Mouse (Mus musculus): ENCODE data around the gene Scnn1g. TPM values are rescaled to one million over a fixed set of nuclear protein-coding genes. Genes with fewer than 3 reads are reported as not detected.

The Scnn1g gene
- polyA plus RNA-seq, 1 experiment = 1.3 TPM

DNA sequence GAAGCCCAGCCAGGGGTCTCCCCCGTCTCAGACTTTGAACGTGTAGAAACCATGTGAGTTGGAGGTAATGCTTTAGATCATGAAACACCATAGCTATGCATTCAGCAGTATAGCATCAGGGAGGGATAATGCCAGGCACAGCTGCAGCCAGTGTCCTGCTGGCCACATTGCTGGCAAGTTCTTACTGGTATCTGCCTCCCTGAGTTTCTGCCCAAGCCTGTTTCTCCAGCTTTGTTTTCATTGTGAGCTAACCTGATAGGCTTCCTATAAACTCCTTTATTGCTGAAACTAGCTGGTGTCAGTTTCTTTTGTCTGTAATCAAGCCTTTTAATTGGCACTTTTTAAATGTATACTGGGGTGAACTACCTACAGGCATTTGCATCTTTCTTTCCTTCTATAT, 23.1 kb upstream of the Scnn1g start:
- TF ChIP-seq CTCF (IDR thresholded peaks at IDR 0.05; ENCODE audit: borderline replicate concordance, control insufficient read depth, extremely low read depth, insufficient read depth, low read length, poor library complexity) (no peak), POLR2A (IDR thresholded peaks at IDR 0.05; ENCODE audit: control insufficient read depth, extremely low read depth, insufficient read depth, low read length, poor library complexity) (no peak)
- Histone ChIP-seq H3K36me3 (ENCODE audit: control insufficient read depth, insufficient read depth, low read length) (no peaks in the 10 kb centered on the region), H3K27ac (ENCODE audit: control insufficient read depth, insufficient read depth, low read length) (no peak overlapping the region), H3K27me3 (ENCODE audit: control insufficient read depth, insufficient read depth, low read length) (no peaks in the 10 kb centered on the region), H3K4me3 (ENCODE audit: control insufficient read depth, insufficient read depth, low read length) (no peak overlapping the region), H3K4me1 (replicated peaks; ENCODE audit: control insufficient read depth, insufficient read depth, low read length) (peaks cover 8% of the 10 kb centered on the region)
- DNase-seq = no peak
- 54% methylated on average over 2 of the region's 2 CpGs for WGBS

DNA sequence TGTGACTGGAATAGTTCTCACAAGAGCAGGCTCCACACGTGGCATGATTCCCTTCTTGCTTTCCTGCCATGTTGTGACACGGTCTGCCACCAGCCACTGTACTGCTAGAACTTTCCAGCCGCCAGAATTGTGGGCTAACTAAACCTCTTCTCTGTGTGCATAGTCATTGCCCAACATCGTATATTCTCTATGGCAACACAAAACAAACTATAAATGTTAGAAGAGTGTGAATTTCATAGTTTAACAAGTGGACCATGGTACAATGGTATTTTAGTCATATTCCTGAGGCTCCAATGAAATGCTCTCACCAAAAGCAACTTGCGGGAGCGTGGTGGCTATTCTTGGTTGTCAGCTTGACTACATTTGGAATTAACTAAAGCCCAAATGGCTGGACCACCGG, 17.2 kb upstream of the Scnn1g start:
- no peak for DNase-seq

DNA sequence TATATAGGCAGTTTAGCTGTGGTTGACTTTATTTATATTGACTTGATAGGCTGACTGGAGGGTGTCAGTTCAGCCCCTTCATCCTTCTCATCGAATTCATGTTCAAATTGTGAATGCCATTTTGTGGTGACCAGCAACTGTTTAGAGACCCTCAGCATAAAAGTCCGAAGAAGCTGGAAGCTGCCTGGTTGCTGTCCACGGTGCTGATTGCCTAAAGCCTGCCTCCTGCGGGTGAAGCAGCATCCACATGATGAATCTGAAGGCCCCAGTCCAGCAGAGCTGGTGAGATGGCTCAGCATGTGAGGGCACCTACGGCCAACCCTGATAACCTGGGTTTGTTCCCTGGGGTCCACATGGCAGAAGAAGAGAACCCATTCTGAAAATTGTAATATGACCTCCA, 4.1 kb upstream of the Scnn1g start:
- Histone ChIP-seq H3K4me3 (ENCODE audit: control insufficient read depth, insufficient read depth, low read length) (no peak overlapping the region), H3K4me1 (replicated peaks; ENCODE audit: control insufficient read depth, insufficient read depth, low read length) (no peaks in the 10 kb centered on the region), H3K36me3 (ENCODE audit: control insufficient read depth, insufficient read depth, low read length) (no peaks in the 10 kb centered on the region), H3K27me3 (ENCODE audit: control insufficient read depth, insufficient read depth, low read length) (no peaks in the 10 kb centered on the region), H3K27ac (ENCODE audit: control insufficient read depth, insufficient read depth, low read length) (no peak overlapping the region)
- no peak for TF ChIP-seq POLR2A (IDR thresholded peaks at IDR 0.05; ENCODE audit: control insufficient read depth, extremely low read depth, insufficient read depth, low read length, poor library complexity)
- no peak for TF ChIP-seq CTCF (IDR thresholded peaks at IDR 0.05; ENCODE audit: borderline replicate concordance, control insufficient read depth, extremely low read depth, insufficient read depth, low read length, poor library complexity)
- DNase-seq = peak; percentile 26
- WGBS = 18% methylated on average over 5 of the region's 5 CpGs

More for the DNA sequence above, 17.2 kb upstream of the Scnn1g start:
- no peak for TF ChIP-seq CTCF (IDR thresholded peaks at IDR 0.05; ENCODE audit: borderline replicate concordance, control insufficient read depth, extremely low read depth, insufficient read depth, low read length, poor library complexity)
- TF ChIP-seq POLR2A (IDR thresholded peaks at IDR 0.05; ENCODE audit: control insufficient read depth, extremely low read depth, insufficient read depth, low read length, poor library complexity) = no peak
- Histone ChIP-seq H3K27ac (ENCODE audit: control insufficient read depth, insufficient read depth, low read length) (no peak overlapping the region), H3K36me3 (ENCODE audit: control insufficient read depth, insufficient read depth, low read length) (no peaks in the 10 kb centered on the region), H3K4me1 (replicated peaks; ENCODE audit: control insufficient read depth, insufficient read depth, low read length) (no peaks in the 10 kb centered on the region), H3K4me3 (ENCODE audit: control insufficient read depth, insufficient read depth, low read length) (no peak overlapping the region), H3K27me3 (ENCODE audit: control insufficient read depth, insufficient read depth, low read length) (no peaks in the 10 kb centered on the region)
- WGBS = 71% methylated on average over 7 of the region's 7 CpGs

DNA sequence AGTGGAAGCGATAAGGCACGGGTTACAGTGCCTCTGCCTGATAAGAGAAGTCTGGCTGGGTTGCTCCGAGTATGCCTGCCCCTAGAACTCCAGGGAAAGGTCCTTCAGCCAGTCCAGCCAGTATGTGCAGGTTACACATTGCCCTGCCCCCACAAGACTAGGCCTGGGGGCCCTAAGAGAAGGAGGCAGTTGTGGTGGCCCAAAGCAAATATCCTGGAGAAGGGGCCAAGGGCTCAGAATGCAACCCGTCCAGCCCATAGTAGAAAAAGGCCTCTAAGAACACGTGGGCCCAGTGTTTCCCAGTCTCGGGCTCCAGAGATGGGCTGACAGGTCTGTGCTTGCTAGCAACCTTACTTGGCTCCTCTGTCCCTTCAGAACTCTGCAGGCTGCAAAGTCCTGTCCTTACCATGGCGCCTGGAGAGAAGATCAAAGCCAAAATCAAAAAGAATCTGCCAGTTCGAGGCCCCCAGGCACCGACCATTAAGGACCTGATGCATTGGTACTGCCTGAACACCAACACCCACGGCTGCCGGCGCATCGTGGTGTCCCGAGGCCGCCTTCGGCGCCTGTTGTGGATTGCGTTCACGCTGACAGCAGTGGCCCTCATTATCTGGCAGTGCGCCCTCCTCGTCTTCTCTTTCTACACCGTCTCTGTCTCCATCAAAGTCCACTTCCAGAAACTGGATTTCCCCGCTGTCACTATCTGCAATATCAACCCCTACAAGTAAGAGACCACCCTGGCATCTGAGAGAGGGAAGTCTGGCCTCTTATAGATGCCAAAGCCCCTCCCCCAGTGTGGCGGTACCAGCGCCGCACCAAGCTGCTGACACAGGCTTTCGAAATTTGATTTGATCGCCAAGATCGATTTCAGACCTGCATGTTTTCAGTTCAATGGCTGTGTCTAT, 3.5 kb downstream of the Scnn1g start:
- Histone ChIP-seq H3K4me1 (replicated peaks; ENCODE audit: control insufficient read depth, insufficient read depth, low read length) (no peaks in the 10 kb centered on the region), H3K27me3 (ENCODE audit: control insufficient read depth, insufficient read depth, low read length) (no peaks in the 10 kb centered on the region), H3K27ac (ENCODE audit: control insufficient read depth, insufficient read depth, low read length) (no peak overlapping the region), H3K4me3 (ENCODE audit: control insufficient read depth, insufficient read depth, low read length) (no peak overlapping the region), H3K36me3 (ENCODE audit: control insufficient read depth, insufficient read depth, low read length) (no peaks in the 10 kb centered on the region)
- TF ChIP-seq POLR2A (IDR thresholded peaks at IDR 0.05; ENCODE audit: control insufficient read depth, extremely low read depth, insufficient read depth, low read length, poor library complexity) (no peak), CTCF (IDR thresholded peaks at IDR 0.05; ENCODE audit: borderline replicate concordance, control insufficient read depth, extremely low read depth, insufficient read depth, low read length, poor library complexity) (no peak)
- DNase-seq = no peak
- WGBS = 69% methylated on average over 29 of the region's 29 CpGs

DNA sequence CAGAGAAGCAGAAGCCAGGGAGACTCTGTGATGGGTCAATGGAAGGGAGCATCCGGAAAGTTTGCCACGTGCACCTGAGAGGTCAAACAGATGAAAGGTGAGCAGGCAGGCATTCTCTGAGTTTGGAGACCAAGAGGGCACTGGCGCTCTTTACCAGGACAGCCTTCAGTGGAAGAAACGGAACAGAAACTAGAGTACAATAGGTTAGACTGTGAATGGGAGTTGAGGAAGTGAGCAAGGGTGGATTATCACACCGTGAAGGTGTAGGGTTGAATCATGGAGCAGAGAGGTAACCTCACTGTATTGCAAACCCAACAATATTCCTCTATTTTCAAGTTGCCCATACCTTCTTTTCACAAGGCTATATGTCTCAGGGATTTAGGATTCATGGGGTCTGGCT, 16.0 kb downstream of the Scnn1g start:
- WGBS = 80% methylated on average over 5 of the region's 5 CpGs

DNA sequence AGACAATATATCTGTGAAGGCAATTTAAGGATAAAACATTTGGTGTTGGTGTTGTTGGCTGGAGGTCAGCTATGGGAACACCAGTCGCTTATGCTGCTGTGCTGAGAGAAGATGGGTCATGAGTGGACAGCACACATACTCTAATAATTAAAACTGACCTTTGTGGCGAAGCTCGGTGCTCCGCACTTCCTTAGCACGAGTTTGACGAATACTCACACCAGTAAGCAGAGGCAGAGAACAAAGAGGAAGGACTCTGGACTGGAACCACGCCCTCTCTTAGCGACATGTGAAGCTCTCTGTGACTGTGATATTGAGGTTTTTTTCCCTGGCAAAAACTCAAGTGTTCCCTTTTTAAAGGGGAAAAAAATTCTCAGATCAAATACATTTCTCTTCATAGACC, 20.5 kb downstream of the Scnn1g start:
- no peak overlapping the region for H3K4me3 ChIP-seq (ENCODE audit: control insufficient read depth, insufficient read depth, low read length)
- DNase-seq = no peak
- no peaks in the 10 kb centered on the region for H3K4me1 ChIP-seq (replicated peaks; ENCODE audit: control insufficient read depth, insufficient read depth, low read length)
- WGBS = 19% methylated on average over 8 of the region's 8 CpGs
- TF ChIP-seq CTCF (IDR thresholded peaks at IDR 0.05; ENCODE audit: borderline replicate concordance, control insufficient read depth, extremely low read depth, insufficient read depth, low read length, poor library complexity) (no peak), POLR2A (IDR thresholded peaks at IDR 0.05; ENCODE audit: control insufficient read depth, extremely low read depth, insufficient read depth, low read length, poor library complexity) (no peak)
- no peaks in the 10 kb centered on the region for H3K27me3 ChIP-seq (ENCODE audit: control insufficient read depth, insufficient read depth, low read length)
- H3K27ac ChIP-seq (ENCODE audit: control insufficient read depth, insufficient read depth, low read length) = no peak overlapping the region
- no peaks in the 10 kb centered on the region for H3K36me3 ChIP-seq (ENCODE audit: control insufficient read depth, insufficient read depth, low read length)

More for the DNA sequence above, 16.0 kb downstream of the Scnn1g start:
- TF ChIP-seq POLR2A (IDR thresholded peaks at IDR 0.05; ENCODE audit: control insufficient read depth, extremely low read depth, insufficient read depth, low read length, poor library complexity) (no peak), CTCF (IDR thresholded peaks at IDR 0.05; ENCODE audit: borderline replicate concordance, control insufficient read depth, extremely low read depth, insufficient read depth, low read length, poor library complexity) (no peak)
- no peaks in the 10 kb centered on the region for H3K36me3 ChIP-seq (ENCODE audit: control insufficient read depth, insufficient read depth, low read length)
- DNase-seq = no peak
- no peaks in the 10 kb centered on the region for H3K27me3 ChIP-seq (ENCODE audit: control insufficient read depth, insufficient read depth, low read length)
- no peaks in the 10 kb centered on the region for H3K4me1 ChIP-seq (replicated peaks; ENCODE audit: control insufficient read depth, insufficient read depth, low read length)
- no peak overlapping the region for H3K27ac ChIP-seq (ENCODE audit: control insufficient read depth, insufficient read depth, low read length)
- no peak overlapping the region for H3K4me3 ChIP-seq (ENCODE audit: control insufficient read depth, insufficient read depth, low read length)

Data from thymus, adult 2 months (tissue).